Mouse (Mus musculus) brain, adult 2 months (tissue): ENCODE data around the gene Prelp.
"Not testable (repeated sequence)": the region's sequence is repeated elsewhere in the genome, so short reads cannot be mapped to it uniquely, and the experiment has no call there.

ENCODE experiments used
- DNase-seq: peaks from one replicate; pipeline ENCODE4 v3.0.0; 2011; ENCODE audit warnings: low read depth, low spot score

Gene Prelp

DNA sequence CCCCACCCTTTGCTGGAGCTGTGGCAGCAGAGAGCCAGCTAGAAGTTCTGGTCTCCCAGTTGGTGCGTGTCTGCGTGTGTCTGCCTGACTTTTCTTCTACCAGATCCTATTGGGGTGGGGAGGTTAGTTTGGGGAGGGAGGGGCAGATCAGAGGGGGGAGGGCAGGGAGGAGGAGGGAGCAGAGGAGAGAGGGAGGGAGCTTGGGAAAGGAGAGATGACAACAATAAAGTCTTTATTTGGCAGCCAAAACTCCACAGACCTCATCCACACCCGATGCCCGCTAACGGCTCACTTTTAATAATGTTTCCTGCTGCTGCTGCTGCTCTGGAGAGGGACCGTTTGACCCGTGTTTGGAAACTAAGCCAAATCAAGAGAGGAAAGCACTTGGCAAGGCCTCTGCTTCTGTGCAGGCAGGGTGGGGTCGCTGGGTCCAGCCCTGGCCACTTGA is at the start of gene Prelp:
Gene Prelp (minus strand): TSS at position 111 of the 448 bp plus-strand sequence.
- DNase-seq, result no peak

DNA sequence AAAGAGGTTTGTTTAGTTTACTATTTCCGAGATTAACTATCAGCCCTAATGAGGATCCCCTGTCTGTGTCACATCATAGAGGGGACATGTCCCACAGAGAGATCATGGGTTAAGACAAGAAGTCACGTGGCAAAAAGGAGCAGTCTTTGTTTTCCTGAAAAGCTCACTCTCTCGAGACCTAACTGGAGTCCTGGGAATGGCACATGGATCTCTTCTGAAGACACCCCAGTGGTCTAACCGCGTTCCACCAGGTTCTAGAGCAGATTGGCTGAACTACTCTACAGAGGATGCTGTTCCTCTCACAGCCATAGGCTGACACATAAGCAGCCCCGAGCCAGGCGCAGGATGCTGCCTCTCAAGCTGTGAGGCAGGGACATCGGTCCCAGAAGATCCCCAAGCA is 48.2 kb upstream of the Prelp start:
- DNase-seq, result no peak

DNA sequence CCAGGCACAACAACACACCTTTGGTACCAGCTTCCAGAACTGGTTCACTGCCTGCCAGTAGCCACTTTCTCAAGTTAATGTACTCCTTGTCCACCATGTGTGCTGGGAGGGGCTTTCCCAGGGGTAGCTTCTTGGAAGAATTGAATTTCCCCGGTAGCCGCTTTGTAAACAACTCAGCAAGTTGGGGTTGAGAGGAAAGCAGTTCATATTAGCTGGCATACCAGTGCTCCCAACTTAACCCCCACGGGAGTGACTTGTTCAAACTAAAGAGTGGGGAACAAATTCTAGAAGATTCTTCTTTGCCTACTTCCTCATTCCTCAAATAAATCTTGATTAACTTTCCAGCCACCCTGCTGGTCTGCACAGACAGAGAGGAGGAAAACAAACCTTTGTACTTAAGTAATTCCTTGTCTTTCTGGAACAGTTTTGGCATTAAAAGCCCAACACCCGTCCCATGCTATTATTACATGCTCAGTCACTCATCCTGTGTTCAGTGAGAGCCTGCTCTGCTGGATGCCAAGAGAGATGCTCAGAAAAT is 47.6 kb upstream of the Prelp start:
- no peak for DNase-seq

DNA sequence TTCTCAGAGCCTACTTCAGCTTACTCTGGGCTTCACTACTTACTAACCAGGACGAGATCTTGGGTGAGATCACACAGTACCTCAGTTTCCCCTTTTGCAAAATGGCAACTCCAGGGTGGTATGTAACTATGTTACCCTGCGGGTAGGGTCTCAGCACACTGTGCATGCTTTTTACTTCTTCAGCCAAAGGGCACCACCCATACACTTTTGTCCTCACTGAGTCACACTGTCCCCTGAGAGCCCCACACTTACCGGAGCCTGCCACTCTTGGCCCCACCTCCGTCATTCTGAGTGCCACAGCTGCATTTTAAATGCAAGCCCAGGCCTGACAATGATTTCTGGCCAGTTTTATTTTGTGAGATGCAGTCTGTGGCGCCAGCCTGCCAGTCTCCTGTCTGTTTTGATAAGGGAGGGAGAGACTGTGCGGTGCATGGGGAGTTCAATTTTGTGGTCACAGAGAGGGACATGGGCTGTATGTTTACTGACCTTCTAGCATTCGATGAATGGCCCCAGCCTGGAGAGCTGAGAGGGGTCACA is 46.3 kb upstream of the Prelp start:
- no peak for DNase-seq

DNA sequence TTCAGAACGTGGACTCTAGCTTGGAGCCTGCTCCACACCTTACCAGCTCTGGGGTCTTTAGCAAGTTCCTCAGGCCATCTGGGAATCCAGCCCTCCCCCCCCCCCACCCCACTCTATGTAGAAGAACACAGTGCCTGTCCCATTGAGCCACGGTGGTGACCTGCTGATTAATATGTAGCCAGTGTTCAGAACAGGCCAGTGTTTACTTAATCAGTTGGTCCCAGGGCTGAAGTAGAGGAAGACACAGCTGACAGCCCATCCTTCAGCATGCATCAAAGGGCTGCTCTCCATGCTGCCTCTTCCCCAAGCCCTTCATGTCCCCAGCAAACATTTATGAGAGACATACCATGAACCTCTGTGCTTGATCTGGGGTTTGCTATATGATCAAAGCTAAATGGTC is 44.8 kb upstream of the Prelp start:
- DNase-seq, result no peak

DNA sequence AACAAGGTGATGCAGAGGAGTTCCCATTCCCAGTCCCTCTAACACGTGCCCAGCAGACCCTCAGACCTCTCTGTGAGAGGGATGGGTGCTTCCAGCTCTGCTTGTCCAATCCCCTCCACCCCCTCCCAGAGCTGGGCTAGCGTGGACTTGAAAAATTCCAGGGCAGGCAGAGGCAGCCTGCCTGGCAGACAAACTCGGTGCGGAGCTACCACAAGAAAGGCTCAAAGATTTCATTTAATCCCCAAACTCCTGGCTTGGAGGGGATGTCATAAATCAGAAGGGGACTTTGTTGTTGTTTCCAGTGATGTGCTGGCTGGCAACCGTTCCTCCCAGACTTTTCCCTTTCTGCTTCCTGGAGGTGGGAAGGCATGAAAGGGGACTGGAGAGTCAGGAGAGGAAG is 44.1 kb upstream of the Prelp start:
- DNase-seq, result no peak

DNA sequence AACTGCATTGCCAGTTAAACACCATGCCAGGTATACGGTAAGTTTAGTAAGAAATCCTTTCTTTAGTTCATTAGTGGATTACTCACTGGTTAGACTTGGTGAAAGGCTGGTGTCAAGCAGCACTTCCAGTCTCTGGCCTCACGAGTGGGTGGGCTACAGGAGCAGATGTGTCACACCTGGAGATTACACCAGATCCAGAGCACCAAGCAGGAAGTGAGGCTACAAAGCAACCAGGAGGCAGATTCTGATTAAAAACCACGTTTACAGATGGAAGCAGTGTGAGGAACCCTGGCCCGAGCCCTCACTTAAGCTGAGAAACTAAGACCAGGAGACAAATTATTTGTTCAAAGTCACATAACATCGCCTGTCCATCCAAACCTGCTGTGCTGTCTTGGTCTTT is 43.5 kb upstream of the Prelp start:
- no peak for DNase-seq

DNA sequence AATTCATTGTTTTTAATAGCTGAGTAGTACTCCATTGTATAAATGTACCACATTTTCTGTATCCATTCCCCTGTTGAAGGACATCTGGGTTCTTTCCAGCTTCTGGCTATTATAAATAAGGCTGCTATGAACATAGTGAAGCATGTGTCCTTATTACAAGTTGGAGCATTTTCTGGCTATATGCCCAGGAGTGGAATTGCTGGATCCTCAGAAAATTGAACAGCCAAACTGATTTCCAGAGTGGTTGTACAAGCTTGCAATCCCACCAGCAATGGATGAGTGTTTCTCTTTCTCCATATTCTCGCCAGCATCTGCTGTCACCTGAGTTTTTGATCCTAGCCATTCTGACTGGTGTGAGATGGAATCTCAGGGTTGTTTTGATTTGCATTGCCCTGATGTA is 42.4 kb upstream of the Prelp start:
- DNase-seq, result not testable (repeated sequence)

DNA sequence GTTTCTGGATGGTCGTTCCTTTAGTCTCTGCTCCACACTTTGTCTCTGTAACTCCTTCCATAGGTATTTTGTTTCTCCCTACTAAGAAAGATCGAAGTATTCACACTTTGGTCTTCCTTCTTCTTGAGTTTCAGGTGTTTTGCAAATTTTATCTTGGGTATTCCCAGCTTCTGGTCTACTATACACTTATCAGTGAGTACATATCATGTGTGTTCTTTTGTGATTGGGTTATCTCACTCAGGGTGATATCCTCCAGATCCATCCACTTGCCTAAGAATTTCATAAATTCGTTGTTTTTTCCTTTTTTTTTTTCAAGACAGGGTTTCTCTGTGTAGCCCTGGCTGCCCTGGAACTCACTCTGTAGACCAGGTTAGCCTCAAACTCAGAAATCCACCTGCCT is 41.9 kb upstream of the Prelp start:
- DNase-seq, result not testable (repeated sequence)

DNA sequence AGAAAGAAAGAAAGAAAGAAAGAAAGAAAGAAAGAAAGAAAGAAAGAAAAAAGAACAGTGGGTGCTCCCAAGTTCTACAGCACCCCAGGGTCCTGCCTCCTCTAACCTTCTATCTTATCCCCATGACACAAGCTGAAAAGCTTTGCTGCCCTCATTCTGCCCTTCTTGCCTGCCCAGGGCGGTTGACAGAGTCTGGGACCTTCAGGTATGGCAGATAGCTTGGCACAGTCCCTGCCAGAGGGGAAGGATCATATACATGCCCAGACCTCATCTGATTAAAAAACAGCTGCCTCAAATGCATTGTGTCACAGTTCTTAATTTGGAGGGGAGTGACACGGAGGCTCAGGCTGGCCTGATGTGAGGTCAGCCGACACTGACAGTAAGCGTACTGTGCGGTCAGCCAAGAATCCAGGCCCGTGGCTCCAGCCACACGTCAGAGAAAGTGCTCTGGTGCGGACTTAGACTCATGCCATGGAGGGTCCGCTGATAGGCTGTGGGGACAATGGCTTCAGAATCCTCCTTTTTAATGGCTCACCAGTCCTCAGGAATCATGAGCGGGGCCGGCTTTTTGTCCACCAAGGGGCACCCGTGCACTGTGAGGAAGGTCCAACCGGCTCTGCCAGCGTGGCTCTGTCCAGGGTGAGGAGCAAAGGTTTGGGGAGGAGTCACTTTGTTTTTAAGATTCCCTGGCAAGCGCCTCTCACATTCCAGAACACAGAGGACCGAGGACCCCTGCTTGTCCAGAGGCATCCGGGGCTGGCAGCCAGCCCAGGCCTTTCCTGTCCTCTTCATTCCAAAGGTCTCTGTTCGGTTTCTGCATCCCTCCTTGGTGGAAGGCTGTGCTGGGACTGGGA is 40.3 kb upstream of the Prelp start:
- DNase-seq, result peak; percentile 70

DNA sequence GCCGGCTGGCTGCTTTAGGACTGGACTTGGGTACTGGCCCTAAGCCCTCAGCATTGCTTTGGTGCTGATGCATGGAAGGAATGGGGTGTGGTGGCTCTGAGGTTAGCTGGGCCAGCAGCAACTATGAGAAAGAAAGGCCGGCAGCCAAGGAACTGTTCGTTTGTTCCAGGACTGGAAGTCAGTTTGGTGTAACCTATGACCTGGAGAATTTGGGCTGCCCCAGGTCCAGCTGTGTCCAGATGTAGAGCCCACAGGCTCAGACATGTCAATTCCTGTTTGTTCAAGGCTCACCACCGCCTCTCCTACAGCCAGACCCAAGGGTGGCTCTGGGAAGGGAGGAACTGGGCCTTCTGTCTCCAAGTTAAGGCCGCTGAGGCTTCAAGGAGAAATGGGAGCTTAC is 38.3 kb upstream of the Prelp start:
- no peak for DNase-seq

DNA sequence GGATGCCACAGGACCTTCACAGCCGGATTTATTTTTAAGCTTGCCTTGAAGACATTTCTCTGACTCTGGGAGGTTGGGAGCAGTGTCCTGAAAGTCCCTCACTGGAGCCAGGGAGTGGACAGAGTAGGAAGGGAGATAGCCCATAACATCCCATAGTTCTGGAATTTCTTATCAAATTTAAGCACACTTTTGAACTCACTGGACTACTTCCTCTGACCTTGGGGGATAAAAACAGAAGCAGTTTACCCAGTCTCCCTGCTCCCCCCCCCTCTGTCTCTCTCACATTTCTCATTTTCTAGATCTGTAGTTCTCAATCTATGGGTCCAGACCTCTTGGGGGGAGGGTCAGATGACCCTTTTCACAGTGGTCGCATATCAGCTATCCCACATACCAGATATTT is 32.8 kb upstream of the Prelp start:
- DNase-seq, result no peak

DNA sequence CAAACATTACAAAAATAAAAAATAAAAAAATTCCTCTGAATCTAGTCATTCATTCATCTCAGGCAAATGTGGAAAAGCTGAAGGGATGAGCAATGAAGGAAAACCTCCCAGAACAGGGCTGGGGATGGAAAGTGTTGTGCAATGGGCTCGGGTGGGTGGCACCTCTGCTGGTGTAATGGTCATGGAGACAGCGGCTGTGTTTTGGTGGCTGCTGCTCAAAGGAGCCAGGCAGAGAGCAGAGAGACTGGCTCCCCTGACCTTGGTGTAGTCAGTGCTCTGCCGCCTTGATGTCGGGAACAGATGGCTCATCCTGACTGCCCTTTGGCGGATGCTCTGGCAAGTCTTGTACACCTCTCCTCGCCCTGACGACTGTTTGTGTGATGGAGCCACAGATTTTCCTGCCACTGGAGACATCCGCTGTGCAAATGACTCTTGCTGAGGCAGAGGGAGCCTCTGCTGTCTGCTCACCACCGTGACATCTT is 32.1 kb upstream of the Prelp start:
- DNase-seq, result peak; percentile 85

DNA sequence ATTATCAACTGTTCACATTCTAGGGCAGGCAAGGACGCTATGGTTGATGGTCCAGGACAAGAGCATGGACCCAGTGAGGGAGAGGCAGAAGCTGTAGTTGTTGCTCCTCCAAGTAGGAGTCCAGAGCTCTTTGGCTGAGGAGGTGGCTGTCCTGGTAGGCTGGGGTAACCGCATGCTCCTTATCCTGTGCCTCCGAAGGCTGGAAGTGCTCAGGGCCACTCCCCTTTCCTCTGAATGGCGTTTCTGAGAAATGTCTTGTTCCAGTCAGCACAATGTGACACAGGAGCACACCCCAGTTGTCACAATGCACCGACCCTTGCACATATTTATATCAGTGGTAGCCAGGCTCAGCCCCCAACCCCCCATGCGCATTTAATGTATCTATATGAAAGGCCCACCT is 30.4 kb upstream of the Prelp start:
- no peak for DNase-seq

DNA sequence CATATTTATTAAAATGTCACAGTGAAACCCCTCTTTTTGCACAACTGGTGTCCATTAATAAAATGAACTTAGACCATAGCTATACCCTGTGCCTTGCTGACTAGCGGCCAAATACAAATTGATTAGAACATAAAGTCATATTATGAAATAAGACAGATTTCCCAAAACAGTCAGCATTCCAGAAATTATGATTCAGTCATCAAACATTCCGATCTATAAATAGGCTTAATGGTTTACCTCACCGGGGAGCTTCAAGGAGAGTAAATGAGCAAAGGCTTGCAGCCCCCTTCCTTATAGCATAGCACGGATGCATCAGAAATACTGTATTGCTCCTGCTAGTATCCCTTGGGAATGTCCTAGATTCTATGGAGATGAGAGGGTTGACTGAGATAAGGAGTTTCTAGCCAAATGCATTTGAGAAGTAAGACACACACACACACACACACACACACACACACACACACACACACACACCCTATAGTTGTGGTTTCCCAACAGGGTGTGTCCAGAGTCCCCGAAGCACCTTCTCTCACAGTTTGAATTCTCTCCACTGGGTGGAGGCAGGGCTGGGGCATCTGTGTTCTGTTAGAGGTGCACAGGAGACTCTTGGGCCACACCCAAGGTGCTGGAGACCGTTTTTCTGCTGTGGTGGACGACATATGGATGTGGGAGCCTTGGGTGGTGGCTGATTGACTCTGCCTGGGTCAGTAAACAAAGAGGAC is 29.0 kb upstream of the Prelp start:
- DNase-seq, result no peak

DNA sequence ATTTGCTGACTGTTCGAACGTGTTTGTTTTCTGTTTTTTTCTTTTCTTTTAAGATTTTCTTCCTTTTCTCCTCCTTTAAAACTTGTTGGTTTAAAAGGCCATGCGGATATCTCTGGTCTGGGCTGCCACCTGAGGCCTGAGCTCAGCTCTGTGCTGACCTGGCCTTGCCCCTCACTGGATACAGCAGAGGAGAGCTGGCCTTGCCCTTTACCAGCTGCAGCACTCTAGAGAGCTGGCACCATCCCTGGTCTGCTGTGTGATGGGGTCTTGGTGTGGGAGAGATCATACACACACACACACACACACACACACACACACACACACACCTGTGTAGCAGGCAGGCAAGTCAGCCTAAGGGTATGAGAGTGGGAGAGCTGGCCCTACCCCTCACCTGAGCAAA is 23.9 kb upstream of the Prelp start:
- DNase-seq, result no peak

DNA sequence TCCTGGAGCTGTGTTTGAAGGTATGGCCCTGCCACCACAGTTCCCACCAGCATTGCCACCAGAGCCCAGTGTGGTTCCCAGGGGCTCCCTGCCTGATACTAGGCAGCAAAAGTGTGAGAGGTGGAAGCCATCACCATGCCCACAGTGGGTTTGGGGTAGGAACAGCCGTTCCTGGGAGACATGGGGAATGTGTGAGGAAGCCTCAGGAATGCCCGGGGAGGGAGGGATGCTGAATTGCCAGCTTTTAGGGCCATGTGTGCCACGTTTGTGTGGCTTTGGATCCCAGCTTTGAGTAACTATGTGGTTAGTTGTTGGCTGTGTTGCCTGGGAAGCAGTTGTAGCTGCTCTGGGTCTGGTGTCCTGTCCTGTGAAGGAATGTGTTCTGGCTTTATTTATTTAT is 20.7 kb upstream of the Prelp start:
- DNase-seq, result no peak

DNA sequence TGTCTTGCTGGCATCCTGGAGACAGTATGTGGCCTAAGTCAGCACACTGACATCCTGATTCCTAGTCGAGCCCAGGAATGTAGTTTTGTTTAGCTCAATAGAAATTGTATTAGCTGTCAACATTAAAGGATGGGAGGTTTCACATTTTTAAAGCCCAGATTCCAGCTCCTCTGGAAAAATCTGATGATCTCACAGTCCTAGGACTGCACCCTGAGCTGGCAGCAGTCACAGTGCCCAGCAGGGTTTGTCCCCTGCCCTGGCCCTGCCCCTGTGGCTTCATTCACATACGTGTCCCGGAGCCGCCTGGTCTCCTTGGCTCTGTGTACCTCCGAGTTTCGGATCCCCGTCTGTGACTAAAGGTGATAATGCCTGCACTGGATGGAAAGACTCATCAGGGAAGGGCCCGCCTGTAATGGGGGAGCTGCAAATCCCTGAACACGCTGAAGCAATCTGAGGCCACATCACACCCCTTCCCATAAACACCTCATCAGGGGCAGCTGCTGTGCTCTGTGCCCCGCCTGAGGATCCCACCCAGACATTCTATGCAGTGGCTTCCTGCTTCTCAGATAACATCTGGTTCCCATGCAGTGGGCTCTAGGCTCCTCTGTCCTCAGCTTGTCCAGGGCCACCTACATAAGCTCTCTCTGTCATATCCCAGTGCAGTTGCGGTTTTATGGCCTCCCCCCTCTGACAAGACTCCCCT is 20.1 kb upstream of the Prelp start:
- DNase-seq, result no peak

DNA sequence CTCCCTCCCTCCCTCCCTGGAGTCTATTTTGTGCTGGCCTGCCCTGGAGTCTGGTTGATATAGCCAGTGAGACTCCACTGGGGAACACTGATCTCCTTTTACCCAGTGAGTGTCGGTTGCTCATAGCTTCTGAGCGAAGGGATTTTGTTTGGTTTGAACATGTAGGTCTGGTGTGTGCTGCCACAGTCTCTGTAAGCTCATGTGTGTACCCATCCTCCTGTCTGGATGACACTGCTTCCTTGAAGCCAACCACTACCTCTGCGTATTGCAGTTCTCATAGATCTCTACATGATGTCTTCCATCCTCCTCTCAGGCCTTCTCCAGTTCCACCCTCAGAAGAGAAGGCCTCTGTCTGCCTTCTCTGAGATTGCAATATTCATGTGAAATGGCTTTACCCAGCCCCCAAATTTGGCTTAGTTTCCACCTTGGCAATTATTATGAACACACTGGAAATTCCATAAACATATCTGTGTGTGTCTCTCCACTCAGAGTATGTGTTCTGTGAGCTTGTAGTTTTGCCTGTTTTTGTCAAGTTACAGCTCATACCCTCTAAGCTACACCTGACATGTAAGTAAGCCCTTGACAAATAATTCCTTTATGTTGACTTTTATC is 19.4 kb upstream of the Prelp start:
- DNase-seq, result no peak

DNA sequence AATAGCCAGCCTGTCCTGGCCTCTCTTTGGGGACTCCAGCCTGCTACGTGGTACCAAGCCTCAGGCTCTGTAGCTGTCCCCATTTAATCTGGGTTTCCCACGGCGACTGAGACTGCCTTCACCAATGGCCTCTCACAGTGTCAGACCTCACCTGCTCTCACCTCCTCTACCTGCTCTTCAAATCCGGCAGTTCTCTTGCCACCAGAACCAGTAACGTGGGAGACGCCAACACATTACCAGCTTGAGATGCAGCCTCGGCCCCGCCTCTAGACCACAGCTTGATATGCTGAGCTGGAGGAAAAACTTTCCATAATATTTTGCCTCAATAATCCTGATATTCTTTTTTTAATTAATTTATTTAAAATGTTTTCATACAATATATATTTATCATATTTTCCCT is 18.5 kb upstream of the Prelp start:
- no peak for DNase-seq

DNA sequence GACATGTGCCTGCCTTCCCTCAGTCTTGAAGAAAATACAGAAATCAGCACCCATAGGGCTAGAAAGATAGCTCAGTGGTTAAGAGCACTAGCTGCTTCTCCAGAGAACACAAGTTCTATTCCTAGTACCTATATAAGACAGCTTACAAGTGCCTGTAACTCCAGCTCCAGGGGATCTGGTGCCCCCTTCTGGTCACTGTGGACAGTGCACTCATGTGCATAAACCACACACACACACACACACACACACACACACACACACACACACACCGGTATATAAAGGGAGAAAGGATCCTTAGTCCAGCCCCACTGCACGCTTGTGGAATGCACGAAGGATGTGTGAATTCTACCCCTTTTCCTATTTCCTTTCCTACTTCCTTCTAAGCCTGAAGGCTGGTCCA is 15.0 kb upstream of the Prelp start:
- no peak for DNase-seq
